Mouse (Mus musculus) NIH3T3 (cell line): ENCODE measurements around the gene Ccdc65.

Source experiments
- DNase-seq: peaks from one replicate; pipeline ENCODE4 v3.0.0-alpha.2; 2012; ENCODE audit warnings: low read depth

The Ccdc65 gene

GRCm38 (mm10) chr15:98692171-98692715 is 15.8 kb upstream of the Ccdc65 start:
- DNase-seq: peak; percentile 76

- no peak for DNase-seq
Observed at GRCm38 (mm10) chr15:98695726-98696125, 12.3 kb upstream of the Ccdc65 start.

GRCm38 (mm10) chr15:98696216-98696615 is 11.8 kb upstream of the Ccdc65 start:
- DNase-seq: no peak

- DNase-seq: peak; percentile 93
Observed at GRCm38 (mm10) chr15:98699190-98700105, 8.6 kb upstream of the Ccdc65 start.

- no peak for DNase-seq
Observed at GRCm38 (mm10) chr15:98704312-98704711, 3.7 kb upstream of the Ccdc65 start.

GRCm38 (mm10) chr15:98710442-98710841 is 2.4 kb downstream of the Ccdc65 start:
- DNase-seq: peak; percentile 71

- peak; percentile 87 for DNase-seq
Observed at GRCm38 (mm10) chr15:98714230-98714652, 6.2 kb downstream of the Ccdc65 start.

- DNase-seq: no peak
Observed at GRCm38 (mm10) chr15:98717301-98717700, 9.3 kb downstream of the Ccdc65 start.

- DNase-seq: no peak
Observed at GRCm38 (mm10) chr15:98722191-98722590, 14.2 kb downstream of the Ccdc65 start.

- DNase-seq: no peak
Observed at GRCm38 (mm10) chr15:98722854-98723253, 14.8 kb downstream of the Ccdc65 start.

- no peak for DNase-seq
Observed at GRCm38 (mm10) chr15:98724441-98724840, 16.4 kb downstream of the Ccdc65 start.

GRCm38 (mm10) chr15:98726079-98726478 is 18.1 kb downstream of the Ccdc65 start:
- no peak for DNase-seq

- no peak for DNase-seq
Observed at GRCm38 (mm10) chr15:98726746-98727145, 18.7 kb downstream of the Ccdc65 start.

- DNase-seq: peak; percentile 80
Observed at GRCm38 (mm10) chr15:98727443-98728321, 19.7 kb downstream of the Ccdc65 start, which contains the start of gene Fkbp11. Gene Fkbp11, minus strand, starts transcription at chr15:98728198.

- no peak for DNase-seq
Observed at GRCm38 (mm10) chr15:98728366-98728765, 20.4 kb downstream of the Ccdc65 start.

GRCm38 (mm10) chr15:98729791-98730545 is 22.0 kb downstream of the Ccdc65 start:
- DNase-seq: no peak

- no peak for DNase-seq
Observed at GRCm38 (mm10) chr15:98730790-98731189, 22.8 kb downstream of the Ccdc65 start.

GRCm38 (mm10) chr15:98732006-98732531 is 24.1 kb downstream of the Ccdc65 start:
- no peak for DNase-seq

- no peak for DNase-seq
Observed at GRCm38 (mm10) chr15:98733370-98733769, 25.4 kb downstream of the Ccdc65 start.

GRCm38 (mm10) chr15:98733976-98734566 is 26.1 kb downstream of the Ccdc65 start:
- DNase-seq: peak; percentile 28

GRCm38 (mm10) chr15:98736521-98736920 is 28.5 kb downstream of the Ccdc65 start:
- no peak for DNase-seq
